Mouse (Mus musculus) induced T-regulatory cell, adult 2 months (primary cell): ENCODE measurements around the gene Olfr1359.

Experiments
- DNase-seq: peaks from one replicate; pipeline ENCODE4 v3.0.0-alpha.2; 2012; ENCODE audit warnings: low read depth

Olfr1359 gene

GRCm38 (mm10) chr13:21727948-21728572 is 30.1 kb downstream of the Olfr1359 start:
- DNase-seq: no peak

- no peak for DNase-seq
Observed at GRCm38 (mm10) chr13:21729544-21729943, 31.6 kb downstream of the Olfr1359 start.

- peak; percentile 31 for DNase-seq
Observed at GRCm38 (mm10) chr13:21733466-21733865, 35.6 kb downstream of the Olfr1359 start.

DNA sequence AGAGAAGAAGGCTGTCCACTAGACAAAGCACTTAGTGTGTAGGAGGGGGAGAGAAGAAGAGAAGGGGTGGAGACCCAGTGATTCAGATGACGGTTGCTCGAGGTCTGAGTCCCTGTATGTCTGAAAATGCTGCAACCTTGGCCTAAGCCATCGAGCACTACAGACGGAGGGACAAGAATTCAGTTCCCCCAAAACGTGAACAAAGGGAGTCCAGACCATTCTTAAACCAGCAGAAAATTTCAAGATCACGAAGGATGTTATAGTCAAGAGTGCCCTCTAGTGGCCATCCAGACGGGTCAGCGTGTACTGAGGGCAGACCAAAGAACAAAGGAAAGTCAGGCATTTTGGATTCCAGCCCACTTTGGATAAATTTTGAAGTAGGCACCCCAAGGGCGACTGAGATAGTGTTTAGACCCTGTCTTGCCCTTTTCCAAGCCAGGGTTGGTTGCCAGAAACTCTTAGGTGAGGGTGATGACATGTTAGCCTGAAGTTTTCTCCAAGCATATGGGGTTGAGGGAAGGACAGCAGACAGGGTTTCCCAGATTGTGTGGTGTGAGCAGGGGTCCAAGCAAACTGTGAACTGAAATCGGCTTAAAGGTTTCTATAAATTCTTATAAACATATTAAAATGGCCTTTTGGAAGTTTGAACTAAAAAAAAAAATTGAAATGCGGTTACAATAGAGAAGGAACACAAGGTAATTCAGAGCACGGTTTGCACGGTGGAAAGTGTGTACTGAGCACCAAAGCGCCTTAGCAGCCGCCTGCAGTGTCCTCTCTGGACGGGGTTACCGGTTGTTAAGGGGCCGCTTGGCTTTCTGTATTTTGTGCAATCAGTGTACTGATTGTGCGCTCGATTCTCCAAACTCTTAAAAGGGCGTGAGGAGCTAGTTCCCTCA is 36.3 kb downstream of the Olfr1359 start:
- peak; percentile 92 for DNase-seq

DNA sequence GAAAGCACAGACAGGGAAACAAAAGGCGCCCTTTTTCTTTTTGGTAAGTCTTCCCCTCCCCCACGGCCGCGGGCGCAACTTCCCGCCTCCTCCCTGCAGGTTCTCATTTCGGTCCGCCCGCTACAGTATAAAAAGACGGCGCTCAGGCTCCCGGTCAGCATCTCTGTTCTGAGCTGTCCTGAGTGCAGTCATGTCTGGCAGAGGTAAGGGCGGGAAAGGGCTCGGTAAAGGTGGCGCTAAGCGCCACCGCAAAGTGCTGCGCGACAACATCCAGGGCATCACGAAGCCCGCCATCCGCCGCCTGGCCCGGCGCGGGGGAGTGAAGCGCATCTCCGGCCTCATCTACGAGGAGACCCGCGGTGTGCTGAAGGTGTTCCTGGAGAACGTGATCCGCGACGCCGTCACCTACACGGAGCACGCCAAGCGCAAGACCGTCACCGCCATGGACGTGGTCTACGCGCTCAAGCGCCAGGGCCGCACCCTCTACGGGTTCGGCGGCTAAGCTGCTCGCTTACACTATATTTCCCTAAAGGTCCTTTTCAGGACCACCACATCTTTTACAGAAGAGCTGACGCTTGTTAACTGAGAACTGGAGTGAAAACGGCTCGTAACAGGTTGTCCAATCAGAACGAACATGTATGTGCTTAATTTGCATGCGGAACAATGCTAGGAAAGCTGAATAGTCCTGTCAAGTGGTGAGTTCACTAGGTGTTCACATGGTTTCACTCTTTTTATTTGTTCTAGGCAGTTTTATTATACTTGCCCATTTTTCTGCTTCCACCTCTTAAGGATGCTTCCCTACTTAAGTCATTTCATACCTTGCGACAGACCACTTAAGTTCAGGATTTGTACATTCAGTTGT is 37.2 kb downstream of the Olfr1359 start, which contains the start of gene Hist1h4j:
TSS of gene Hist1h4j (plus strand) at position 159 of the 862 bp plus-strand sequence.
- DNase-seq: peak; percentile 89

- no peak for DNase-seq
Observed at GRCm38 (mm10) chr13:21745006-21745405, 47.1 kb downstream of the Olfr1359 start.

GRCm38 (mm10) chr13:21749387-21750158 is 51.7 kb downstream of the Olfr1359 start:
- DNase-seq: peak; percentile 69

DNA sequence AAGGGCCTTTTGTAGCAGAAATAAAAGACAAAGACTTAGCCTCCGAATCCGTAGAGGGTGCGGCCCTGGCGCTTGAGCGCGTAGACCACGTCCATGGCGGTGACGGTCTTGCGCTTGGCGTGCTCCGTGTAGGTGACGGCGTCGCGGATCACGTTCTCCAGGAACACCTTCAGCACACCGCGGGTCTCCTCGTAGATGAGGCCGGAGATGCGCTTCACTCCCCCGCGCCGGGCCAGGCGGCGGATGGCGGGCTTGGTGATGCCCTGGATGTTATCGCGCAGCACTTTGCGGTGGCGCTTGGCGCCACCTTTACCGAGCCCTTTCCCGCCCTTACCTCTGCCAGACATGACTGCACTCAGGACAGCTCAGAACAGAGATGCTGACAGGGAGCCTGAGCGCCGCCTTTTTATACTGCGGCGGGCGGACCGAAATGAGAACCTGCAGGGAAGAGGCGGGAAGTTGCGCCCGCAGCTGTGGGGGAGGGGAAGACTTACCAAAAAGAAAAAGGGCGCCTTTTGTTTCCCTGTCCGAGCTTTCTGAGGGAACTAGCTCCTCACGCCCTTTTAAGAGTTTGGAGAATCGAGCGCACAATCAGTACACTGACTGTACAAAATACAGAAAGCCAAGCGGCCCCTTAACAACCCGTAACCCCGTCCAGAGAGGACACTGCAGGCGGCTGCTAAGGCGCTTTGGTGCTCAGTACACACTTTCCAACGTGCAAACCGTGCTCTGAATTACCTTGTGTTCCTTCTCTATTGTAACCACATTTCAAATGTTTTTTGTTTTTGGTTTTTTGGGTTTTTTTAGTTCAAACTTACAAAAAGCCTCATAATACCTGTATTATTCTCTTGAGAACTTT is 52.5 kb downstream of the Olfr1359 start, which contains the start of gene Hist1h4k:
TSS of gene Hist1h4k (minus strand) at position 347 of the 859 bp plus-strand sequence.
- peak; percentile 91 for DNase-seq

DNA sequence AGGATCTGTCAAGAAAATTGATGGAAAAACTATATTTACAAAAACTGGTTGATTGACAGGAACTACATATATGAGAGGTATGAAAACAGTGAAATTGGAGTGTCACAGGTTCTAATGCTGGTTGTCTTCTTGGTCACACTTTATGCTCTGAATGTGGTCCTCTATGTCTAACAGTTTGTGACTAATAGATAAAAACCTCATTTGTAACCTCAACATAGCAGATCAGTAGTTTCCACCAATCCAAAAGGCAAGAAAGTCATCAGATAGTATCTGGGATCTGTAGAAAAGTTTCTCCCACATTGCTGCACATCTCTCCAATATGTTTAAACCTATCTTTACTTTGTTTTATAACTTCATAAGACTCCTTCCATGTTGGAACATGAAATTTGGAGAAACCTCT is 53.5 kb downstream of the Olfr1359 start:
- peak; percentile 35 for DNase-seq

GRCm38 (mm10) chr13:21751827-21752226 is 53.9 kb downstream of the Olfr1359 start:
- DNase-seq: no peak

DNA sequence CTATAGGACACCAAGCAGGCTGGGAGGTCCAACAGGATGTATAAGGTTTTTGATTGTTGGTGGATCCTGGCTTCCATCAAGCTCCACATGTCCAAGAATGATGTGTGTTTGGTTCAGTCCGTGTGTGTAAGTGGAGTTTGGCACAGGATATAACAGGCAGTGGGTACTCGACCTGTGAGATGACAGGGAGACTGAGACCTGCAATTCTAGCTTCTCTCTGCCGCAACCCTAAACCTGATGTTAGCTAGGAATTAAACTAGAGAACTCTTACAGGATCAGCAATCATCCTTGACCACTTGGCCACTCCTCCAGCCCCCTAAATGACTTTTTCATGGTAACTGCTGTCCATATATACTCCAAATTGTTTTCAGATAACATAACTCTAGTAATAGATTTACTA is 54.4 kb downstream of the Olfr1359 start:
- peak; percentile 47 for DNase-seq

DNA sequence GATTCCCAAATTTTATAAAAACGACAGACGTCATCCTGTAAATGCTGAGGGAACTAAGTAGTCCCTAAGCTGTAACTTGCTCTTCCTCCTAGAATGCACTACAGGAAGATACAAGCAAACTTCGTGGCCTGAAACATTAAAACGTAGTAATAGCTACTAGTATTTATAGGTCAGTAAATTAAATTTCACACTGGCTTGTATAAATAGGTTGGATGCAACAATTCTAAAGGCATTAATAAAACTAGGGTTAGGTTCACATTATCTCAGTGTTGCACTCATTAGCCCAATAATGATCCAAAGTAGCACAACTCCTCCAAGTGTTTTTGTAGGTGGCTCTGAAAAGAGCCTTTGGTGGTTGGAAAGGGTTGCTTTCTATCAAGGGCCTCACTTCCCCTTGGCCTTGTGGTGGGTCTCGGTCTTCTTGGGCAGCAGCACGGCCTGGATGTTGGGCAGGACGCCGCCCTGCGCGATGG is 55.2 kb downstream of the Olfr1359 start:
- DNase-seq: peak; percentile 67

GRCm38 (mm10) chr13:21753524-21754285 is 55.8 kb downstream of the Olfr1359 start, which contains the start of the genes Hist1h2ak and Hist1h2bn:
Hist1h2ak (minus strand) TSS chr13:21753827.
Hist1h2bn (plus strand) TSS chr13:21754123.
- DNase-seq: peak; percentile 94

- DNase-seq: peak; percentile 81
Observed at GRCm38 (mm10) chr13:21754294-21755001, 56.5 kb downstream of the Olfr1359 start.

DNA sequence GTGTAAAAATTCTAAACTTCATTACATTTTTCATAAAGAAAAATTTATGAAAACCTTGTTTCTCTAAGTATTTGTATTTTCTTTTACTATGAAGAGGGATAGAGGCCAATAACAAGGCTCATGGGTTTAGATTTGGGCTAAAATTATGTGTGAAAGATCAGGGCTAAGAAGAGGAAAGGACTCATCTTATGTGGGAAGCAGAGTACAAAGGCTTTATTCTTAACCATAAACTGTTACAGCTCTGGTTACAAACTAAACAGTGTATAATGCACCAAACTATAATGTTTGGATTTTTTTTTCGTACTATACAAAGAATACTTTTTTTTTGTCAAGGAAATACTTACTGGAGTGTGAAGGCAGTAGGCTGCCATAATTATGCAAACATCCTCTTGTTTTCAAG is 57.8 kb downstream of the Olfr1359 start:
- no peak for DNase-seq
